Mouse (Mus musculus) liver, embryonic 11.5 days (tissue): Measurements from ENCODE around the gene Nfkbib. TPM values are rescaled to one million over a fixed set of nuclear protein-coding genes. Genes with fewer than 3 reads are reported as not detected.

Experiments used
- ATAC-seq: fragments of 200-750 bp; cut with Nextera tagmentation; replicated peaks from 2 replicates; pipeline ENCODE4 v1.8.0; 2017; ENCODE audit warnings: moderate number of reproducible peaks, mild to moderate bottlenecking, moderate TSS enrichment, moderate library complexity; ENCODE audit not compliant: low FRiP score
- DNase-seq: peaks from one replicate; pipeline ENCODE4 v3.0.0-alpha.2; 2017; ENCODE audit warnings: low spot score
- H3K27ac ChIP-seq: fragments of 300-500 bp; sonication (generic); 2 replicates; pipeline ENCODE4 v1.5.1; 2014; ENCODE audit warnings: mild to moderate bottlenecking, low read depth, low read length, control low read depth
- H3K27me3 ChIP-seq: fragments of 300-500 bp; sonication (generic); replicated peaks from 2 replicates; pipeline ENCODE4 v1.6.1; 2014; ENCODE audit warnings: low read length, mixed read lengths; ENCODE audit not compliant: control insufficient read depth, insufficient read depth
- H3K36me3 ChIP-seq: fragments of 300-500 bp; sonication (generic); 2 replicates; pipeline ENCODE4 v1.6.1; 2014; ENCODE audit warnings: mild to moderate bottlenecking, low read length, moderate library complexity, mixed read lengths; ENCODE audit not compliant: control insufficient read depth, insufficient read depth
- H3K4me1 ChIP-seq: fragments of 300-500 bp; sonication (generic); replicated peaks from 2 replicates; pipeline ENCODE4 v1.6.1; 2014; ENCODE audit warnings: low read length, mixed read lengths; ENCODE audit not compliant: control insufficient read depth, insufficient read depth
- H3K4me2 ChIP-seq: fragments of 300-500 bp; sonication (generic); 2 replicates; pipeline ENCODE4 v1.6.1; 2014; ENCODE audit warnings: mild to moderate bottlenecking, control low read depth, moderate library complexity
- H3K4me3 ChIP-seq: fragments of 300-500 bp; sonication (generic); 2 replicates; pipeline ENCODE4 v1.5.1; 2014; ENCODE audit warnings: low read depth, low read length, control low read depth
- H3K9ac ChIP-seq: fragments of 300-500 bp; sonication (generic); 2 replicates; pipeline ENCODE4 v1.6.1; 2014; ENCODE audit warnings: low read depth, low read length, control low read depth
- H3K9me3 ChIP-seq: fragments of 300-500 bp; sonication (generic); 2 replicates; pipeline ENCODE4 v1.6.1; 2016; ENCODE audit warnings: low read length, inconsistent platforms, mixed read lengths; ENCODE audit not compliant: control insufficient read depth
- WGBS: fragments of 180-500 bp; shearing (Covaris S2); extraction: QIAGEN DNeasy Blood & Tissue Kit; methylation state at CpG from one replicate; pipeline ENCODE4 v1.1.7; 2014; 5-methylcytosine and 5-hydroxymethylcytosine counted together
- polyA plus RNA-seq: library from polyadenylated mRNA; unstranded; fragments of >200 nt; fragmentation: Nextera tagmentation; extraction: Ambion mirVana; gene quantifications from 2 replicates; pipeline ENCODE4 v1.2.1, GENCODE M21; 2014

The Nfkbib gene
- polyA plus RNA-seq: 61.4 and 61.8 TPM in 2 replicates

- no peak within 1 kb of the TSS for H3K27ac ChIP-seq
- peak within 1 kb of the TSS; percentile 87 for H3K4me2 ChIP-seq
- ATAC-seq: no peak
- H3K36me3 ChIP-seq: no peaks in the 10 kb centered on the region
- peak within 1 kb of the TSS; percentile 66 for H3K4me3 ChIP-seq
- peaks cover 34% of the 10 kb centered on the region for H3K4me1 ChIP-seq
- H3K27me3 ChIP-seq: no peaks in the 10 kb centered on the region
- peak within 1 kb of the TSS; percentile 68 for H3K9ac ChIP-seq
- H3K9me3 ChIP-seq: no peaks in the 10 kb centered on the region
- no peak for DNase-seq
- WGBS: 69% methylated on average over 7 of the region's 7 CpGs
These were observed at the start of gene Nfkbib for GRCm38 (mm10) chr7:28767462-28767965. Nfkbib (minus strand) TSS chr7:28767512.

GRCm38 (mm10) chr7:28816920-28817319 lies 49.6 kb upstream of the Nfkbib start:
- Histone ChIP-seq H3K9me3 (no peaks in the 10 kb centered on the region), H3K36me3 (peaks cover 92% of the 10 kb centered on the region), H3K4me3 (no peak overlapping the region), H3K27ac (no peak overlapping the region), H3K27me3 (no peaks in the 10 kb centered on the region), H3K4me1 (peaks cover 54% of the 10 kb centered on the region), H3K9ac (no peak overlapping the region), H3K4me2 (no peak overlapping the region)
- WGBS: 92% methylated on average over 10 of the region's 10 CpGs
- ATAC-seq (no peak), DNase-seq (no peak)

GRCm38 (mm10) chr7:28816201-28816600 lies 48.9 kb upstream of the Nfkbib start:
- Histone ChIP-seq H3K9ac (no peak overlapping the region), H3K27ac (no peak overlapping the region), H3K4me3 (no peak overlapping the region), H3K4me1 (peaks cover 50% of the 10 kb centered on the region), H3K9me3 (no peaks in the 10 kb centered on the region), H3K36me3 (peaks cover 86% of the 10 kb centered on the region), H3K4me2 (no peak overlapping the region), H3K27me3 (no peaks in the 10 kb centered on the region)
- ATAC-seq: no peak
- WGBS: 85% methylated on average over 9 of the region's 9 CpGs
- no peak for DNase-seq

GRCm38 (mm10) chr7:28815230-28815629 lies 47.9 kb upstream of the Nfkbib start:
- H3K4me1 ChIP-seq: peaks cover 48% of the 10 kb centered on the region
- WGBS: 92% methylated on average over 9 of the region's 9 CpGs

GRCm38 (mm10) chr7:28814306-28815034 lies 47.2 kb upstream of the Nfkbib start:
- H3K9ac ChIP-seq: no peak overlapping the region
- no peak overlapping the region for H3K27ac ChIP-seq
- no peaks in the 10 kb centered on the region for H3K27me3 ChIP-seq
- WGBS: 67% methylated on average over 5 of the region's 5 CpGs
- DNase-seq: no peak
- H3K4me2 ChIP-seq: no peak overlapping the region
- no peak overlapping the region for H3K4me3 ChIP-seq
- ATAC-seq: no peak
- H3K4me1 ChIP-seq: peaks cover 48% of the 10 kb centered on the region
- H3K36me3 ChIP-seq: peaks cover 69% of the 10 kb centered on the region
- H3K9me3 ChIP-seq: no peaks in the 10 kb centered on the region

More at GRCm38 (mm10) chr7:28815230-28815629, 47.9 kb upstream of the Nfkbib start:
- H3K4me3 ChIP-seq: no peak overlapping the region
- H3K9me3 ChIP-seq: no peaks in the 10 kb centered on the region
- H3K27me3 ChIP-seq: no peaks in the 10 kb centered on the region
- no peak overlapping the region for H3K9ac ChIP-seq
- H3K4me2 ChIP-seq: no peak overlapping the region
- ATAC-seq: no peak
- H3K27ac ChIP-seq: no peak overlapping the region
- no peak for DNase-seq
- H3K36me3 ChIP-seq: peaks cover 76% of the 10 kb centered on the region

- peak overlapping the region; percentile 90 for H3K9ac ChIP-seq
- no peak for DNase-seq
- peak overlapping the region; percentile 83 for H3K4me3 ChIP-seq
- ATAC-seq: no peak
- peaks cover 58% of the 10 kb centered on the region for H3K36me3 ChIP-seq
- no peaks in the 10 kb centered on the region for H3K27me3 ChIP-seq
- peak overlapping the region; percentile 91 for H3K4me2 ChIP-seq
- no peaks in the 10 kb centered on the region for H3K9me3 ChIP-seq
- 70% methylated on average over 5 of the region's 5 CpGs for WGBS
- peaks cover 46% of the 10 kb centered on the region for H3K4me1 ChIP-seq
- 0 out of 2 replicates have a peak overlapping the region, but pooled peaks have one; percentile 17 for H3K27ac ChIP-seq
These were observed 45.6 kb upstream of the Nfkbib start for GRCm38 (mm10) chr7:28812949-28813348.

- ATAC-seq (no peak), DNase-seq (no peak)
- peaks cover 53% of the 10 kb centered on the region for H3K36me3 ChIP-seq
- H3K27me3 ChIP-seq: no peaks in the 10 kb centered on the region
- H3K4me3 ChIP-seq: peak overlapping the region; percentile 83
- peak overlapping the region; percentile 90 for H3K9ac ChIP-seq
- peaks cover 45% of the 10 kb centered on the region for H3K4me1 ChIP-seq
- peak overlapping the region; percentile 91 for H3K4me2 ChIP-seq
- H3K9me3 ChIP-seq: no peaks in the 10 kb centered on the region
- WGBS: 68% methylated on average over 4 of the region's 4 CpGs
- H3K27ac ChIP-seq: peak overlapping the region; percentile 96
These were observed 45.1 kb upstream of the Nfkbib start for GRCm38 (mm10) chr7:28812436-28812835.

- H3K36me3 ChIP-seq: peaks cover 46% of the 10 kb centered on the region
- ATAC-seq (no peak), DNase-seq (no peak)
- no peaks in the 10 kb centered on the region for H3K9me3 ChIP-seq
- H3K27ac ChIP-seq: peak overlapping the region; percentile 96
- peak overlapping the region; percentile 83 for H3K4me3 ChIP-seq
- H3K27me3 ChIP-seq: no peaks in the 10 kb centered on the region
- H3K4me2 ChIP-seq: peak overlapping the region; percentile 91
- H3K4me1 ChIP-seq: peaks cover 42% of the 10 kb centered on the region
- H3K9ac ChIP-seq: peak overlapping the region; percentile 90
- WGBS: 7% methylated on average over 7 of the region's 7 CpGs
These were observed 44.4 kb upstream of the Nfkbib start for GRCm38 (mm10) chr7:28811640-28812275.
